Mouse (Mus musculus): ENCODE data around the gene Cage1. TPM values are rescaled to one million over a fixed set of nuclear protein-coding genes. Genes with fewer than 3 reads are reported as not detected.

Cage1 gene
- polyA plus RNA-seq, 1 experiment, result 0.06 TPM

GRCm38 (mm10) chr13:37963354-37964007 lies 73.4 kb downstream of the Cage1 start:
- no peak overlapping the region for H3K27ac ChIP-seq (ENCODE audit: insufficient read depth, low read length)
- peak; percentile 48 to 63 for DNase-seq (ENCODE audit: low read depth in 1 of 2, low spot score in 2 of 2)

GRCm38 (mm10) chr13:37962541-37962940 lies 74.3 kb downstream of the Cage1 start:
- whole genome bisulfite sequencing, result 94% methylated on average over 9 of the region's 9 CpGs
- H3K36me3 ChIP-seq (ENCODE audit: control insufficient read depth, insufficient read depth, low read length), result no peaks in the 10 kb centered on the region
- no peak overlapping the region for H3K27ac ChIP-seq (ENCODE audit: insufficient read depth, low read length)
- no peak overlapping the region for H3K4me3 ChIP-seq (ENCODE audit: extremely low read depth, insufficient read depth, insufficient read length)
- peaks cover 15% of the 10 kb centered on the region; the same call in 1 of the 2 replicates for H3K4me1 ChIP-seq (ENCODE audit: control insufficient read depth, insufficient read depth, insufficient read length)
- TF ChIP-seq CTCF (IDR thresholded peaks at IDR 0.05; ENCODE audit: extremely low read depth, insufficient read depth, insufficient read length, insufficient replicate concordance) (no peak), POLR2A (IDR thresholded peaks at IDR 0.05; ENCODE audit: low read depth, low read length) (no peak)
- no peak for DNase-seq (ENCODE audit: low read depth in 1 of 2, low spot score in 2 of 2)
- no peaks in the 10 kb centered on the region for H3K27me3 ChIP-seq (ENCODE audit: control insufficient read depth, insufficient read depth, low read length)

More at GRCm38 (mm10) chr13:37963354-37964007, 73.4 kb downstream of the Cage1 start:
- H3K27me3 ChIP-seq (ENCODE audit: control insufficient read depth, insufficient read depth, low read length), result no peaks in the 10 kb centered on the region
- H3K36me3 ChIP-seq (ENCODE audit: control insufficient read depth, insufficient read depth, low read length), result no peaks in the 10 kb centered on the region
- peaks cover 15% of the 10 kb centered on the region; the same call in 1 of the 2 replicates for H3K4me1 ChIP-seq (ENCODE audit: control insufficient read depth, insufficient read depth, insufficient read length)
- TF ChIP-seq CTCF (IDR thresholded peaks at IDR 0.05; ENCODE audit: extremely low read depth, insufficient read depth, insufficient read length, insufficient replicate concordance) (peak; percentile 69; the same call in 1 of the 2 replicates), POLR2A (IDR thresholded peaks at IDR 0.05; ENCODE audit: low read depth, low read length) (no peak)
- 4% methylated on average over 12 of the region's 12 CpGs for WGBS
- peak overlapping the region; percentile 52 for H3K4me3 ChIP-seq (ENCODE audit: extremely low read depth, insufficient read depth, insufficient read length)

DNA sequence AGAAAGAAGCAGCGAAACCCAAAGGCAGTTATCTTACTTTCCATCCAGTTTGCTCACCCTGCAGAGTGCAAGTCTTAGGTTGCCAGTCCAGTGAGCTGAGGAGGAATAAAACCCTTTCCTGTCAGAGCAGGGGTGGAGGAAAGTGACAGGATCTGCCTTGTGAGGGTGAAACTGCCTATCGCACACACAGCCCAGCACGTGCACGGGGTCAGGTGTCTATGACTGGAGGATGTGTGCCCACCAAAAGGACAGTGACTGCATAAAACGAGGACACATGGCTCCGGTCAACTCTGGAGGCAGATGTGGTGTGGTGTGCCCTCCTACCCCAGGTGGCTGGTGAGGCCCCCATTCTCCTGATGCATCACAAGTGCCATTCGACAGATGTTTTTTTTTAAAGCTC lies 76.9 kb downstream of the Cage1 start:
- Histone ChIP-seq H3K27me3 (ENCODE audit: control insufficient read depth, insufficient read depth, low read length) (no peaks in the 10 kb centered on the region), H3K36me3 (ENCODE audit: control insufficient read depth, insufficient read depth, low read length) (no peaks in the 10 kb centered on the region), H3K4me1 (ENCODE audit: control insufficient read depth, insufficient read depth, insufficient read length) (peaks cover 2% of the 10 kb centered on the region; the same call in 1 of the 2 replicates), H3K27ac (ENCODE audit: insufficient read depth, low read length) (no peak overlapping the region), H3K4me3 (ENCODE audit: extremely low read depth, insufficient read depth, insufficient read length) (no peak overlapping the region)
- WGBS, result 50% methylated on average over 7 of the region's 7 CpGs
- DNase-seq (ENCODE audit: low read depth in 1 of 2, low spot score in 2 of 2), result no peak
- TF ChIP-seq CTCF (IDR thresholded peaks at IDR 0.05; ENCODE audit: extremely low read depth, insufficient read depth, insufficient read length, insufficient replicate concordance) (no peak), POLR2A (IDR thresholded peaks at IDR 0.05; ENCODE audit: low read depth, low read length) (no peak)

- TF ChIP-seq POLR2A (IDR thresholded peaks at IDR 0.05; ENCODE audit: low read depth, low read length) (no peak), CTCF (IDR thresholded peaks at IDR 0.05; ENCODE audit: extremely low read depth, insufficient read depth, insufficient read length, insufficient replicate concordance) (no peak)
- no peaks in the 10 kb centered on the region for H3K36me3 ChIP-seq (ENCODE audit: control insufficient read depth, insufficient read depth, low read length)
- 71% methylated on average over 15 of the region's 15 CpGs for WGBS
- H3K4me1 ChIP-seq (ENCODE audit: control insufficient read depth, insufficient read depth, insufficient read length), result peaks cover 2% of the 10 kb centered on the region; the same call in 1 of the 2 replicates
- no peak for DNase-seq (ENCODE audit: low read depth in 1 of 2, low spot score in 2 of 2)
- H3K4me3 ChIP-seq (ENCODE audit: extremely low read depth, insufficient read depth, insufficient read length), result no peak overlapping the region
- H3K27ac ChIP-seq (ENCODE audit: insufficient read depth, low read length), result peak overlapping the region; percentile 47; the same call in 1 of the 2 replicates
- H3K27me3 ChIP-seq (ENCODE audit: control insufficient read depth, insufficient read depth, low read length), result no peaks in the 10 kb centered on the region
Observed at GRCm38 (mm10) chr13:37959239-37959907, 77.5 kb downstream of the Cage1 start.

DNA sequence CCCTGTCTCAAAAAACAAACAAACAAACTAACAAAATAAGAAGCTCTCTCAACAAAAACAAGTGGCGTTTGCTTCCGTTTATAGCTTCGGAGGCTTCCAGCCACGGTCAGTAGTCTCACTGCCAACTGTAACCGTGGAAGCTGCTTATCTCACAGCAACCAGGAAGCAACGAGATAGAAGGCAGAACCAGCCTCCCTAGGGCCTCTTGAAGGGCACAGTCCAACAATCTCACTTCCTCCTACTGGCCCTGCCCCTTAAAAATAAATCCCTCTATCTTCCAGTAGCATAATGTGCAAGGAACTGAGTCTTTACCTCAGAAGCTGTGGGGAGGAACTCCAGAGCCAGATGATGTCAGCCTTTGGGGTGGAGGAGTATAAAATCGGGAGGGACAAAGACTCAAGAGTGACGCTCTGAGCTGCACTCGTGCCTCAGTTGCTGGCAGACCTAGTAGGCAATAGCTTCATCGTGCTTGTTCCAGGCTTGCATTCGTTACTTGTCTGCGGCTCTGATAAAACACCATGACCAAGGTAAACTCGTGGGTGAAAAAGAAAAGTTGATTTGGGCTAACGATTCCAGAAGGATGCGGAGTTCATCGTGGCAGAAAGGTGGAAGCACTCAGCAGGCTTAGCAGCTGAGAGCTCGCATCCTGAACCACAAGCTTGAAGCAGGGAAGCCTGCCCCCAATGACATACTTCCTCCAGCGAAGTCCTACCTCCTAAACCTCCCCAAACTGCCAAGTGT lies 78.2 kb downstream of the Cage1 start:
- TF ChIP-seq CTCF (IDR thresholded peaks at IDR 0.05; ENCODE audit: extremely low read depth, insufficient read depth, insufficient read length, insufficient replicate concordance), result no peak
- Histone ChIP-seq H3K4me1 (ENCODE audit: control insufficient read depth, insufficient read depth, insufficient read length) (peaks cover 2% of the 10 kb centered on the region; the same call in 1 of the 2 replicates), H3K4me3 (ENCODE audit: extremely low read depth, insufficient read depth, insufficient read length) (no peak overlapping the region), H3K36me3 (ENCODE audit: control insufficient read depth, insufficient read depth, low read length) (no peaks in the 10 kb centered on the region), H3K27me3 (ENCODE audit: control insufficient read depth, insufficient read depth, low read length) (no peaks in the 10 kb centered on the region), H3K27ac (ENCODE audit: insufficient read depth, low read length) (peak overlapping the region; percentile 47)
- DNase-seq (ENCODE audit: low read depth in 1 of 2, low spot score in 2 of 2), result peak; percentile 44 to 45
- WGBS, result 60% methylated on average over 18 of the region's 18 CpGs

Other genes with a start within 250 kb of the Cage1 start
- 3.9 and 4.1 TPM in 2 replicates for gene Ssr1, start 42.9 kb downstream of the Cage1 start, polyA plus RNA-seq (2012; rRNA removed)
- 13.0 and 17.1 TPM in 2 replicates for gene Riok1, start 74 bp downstream of the Cage1 start, polyA plus RNA-seq (2012; rRNA removed)
- gene Dsp, start 114.2 kb upstream of the Cage1 start, polyA plus RNA-seq (2012; rRNA removed), result 0.08 and 0.29 TPM in 2 replicates
- 23.7 and 42.1 TPM in 2 replicates for gene Snrnp48, start 167.9 kb upstream of the Cage1 start, polyA plus RNA-seq (2012; rRNA removed)

All from spleen, adult 2 months (tissue).